Mouse (Mus musculus): ENCODE measurements around the gene Obp2b.
"Not testable (repeated sequence)": the region's sequence is repeated elsewhere in the genome, so short reads cannot be mapped to it uniquely, and the experiment has no call there.

The Obp2b gene

GRCm38 (mm10) chr2:25736709-25737108, at the start of gene Obp2b:
Gene Obp2b (plus strand): TSS chr2:25737009.
- not testable (repeated sequence) for DNase-seq

DNA sequence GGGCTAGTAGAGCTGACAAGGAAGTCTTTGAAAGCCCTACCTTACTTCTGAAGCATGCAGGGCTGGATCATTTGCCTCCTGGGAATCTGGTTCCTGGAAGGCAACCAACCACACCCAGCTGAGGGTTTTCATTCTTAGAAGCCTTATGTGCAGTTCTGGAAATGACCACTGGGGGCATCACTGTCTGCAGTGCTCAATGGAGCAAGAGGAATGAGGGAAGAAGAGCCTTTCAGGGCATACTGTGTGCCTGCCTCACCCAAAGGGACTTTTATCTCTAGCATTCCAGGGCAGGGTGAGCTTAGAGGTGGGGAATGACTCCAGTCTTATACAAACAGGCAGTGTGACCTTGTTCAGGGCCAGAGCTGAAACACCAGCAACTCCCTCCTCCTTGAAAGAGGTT, 42.2 kb upstream of the Obp2b start:
- DNase-seq = peak; percentile 82 to 92

- no peak for DNase-seq
These were observed 39.9 kb upstream of the Obp2b start for GRCm38 (mm10) chr2:25696951-25697350.

- DNase-seq = no peak
These were observed 38.1 kb upstream of the Obp2b start for GRCm38 (mm10) chr2:25698696-25699095.

DNA sequence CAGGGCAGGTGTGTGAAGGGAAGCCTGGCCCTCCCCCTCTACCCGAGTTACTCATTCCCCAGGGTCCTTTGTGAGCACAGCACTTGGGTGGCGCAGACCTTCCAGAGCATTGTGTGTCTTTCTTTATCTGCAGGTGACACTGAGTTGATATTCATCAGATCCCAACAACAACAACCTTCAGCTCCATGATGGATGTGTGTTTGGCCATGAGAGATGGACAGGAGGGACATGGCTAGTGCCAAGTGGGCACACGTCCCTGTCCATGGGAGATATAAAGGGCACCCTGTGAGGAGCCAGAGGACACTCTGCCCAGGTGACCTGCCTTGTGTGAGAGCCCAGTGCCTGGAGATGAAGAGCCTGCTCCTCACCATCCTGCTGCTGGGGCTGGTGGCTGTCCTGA, 37.1 kb upstream of the Obp2b start, which contains the start of gene Obp2a:
Gene Obp2a (plus strand): TSS at position 301 of the 400 bp plus-strand sequence.
- not testable (repeated sequence) for DNase-seq

DNA sequence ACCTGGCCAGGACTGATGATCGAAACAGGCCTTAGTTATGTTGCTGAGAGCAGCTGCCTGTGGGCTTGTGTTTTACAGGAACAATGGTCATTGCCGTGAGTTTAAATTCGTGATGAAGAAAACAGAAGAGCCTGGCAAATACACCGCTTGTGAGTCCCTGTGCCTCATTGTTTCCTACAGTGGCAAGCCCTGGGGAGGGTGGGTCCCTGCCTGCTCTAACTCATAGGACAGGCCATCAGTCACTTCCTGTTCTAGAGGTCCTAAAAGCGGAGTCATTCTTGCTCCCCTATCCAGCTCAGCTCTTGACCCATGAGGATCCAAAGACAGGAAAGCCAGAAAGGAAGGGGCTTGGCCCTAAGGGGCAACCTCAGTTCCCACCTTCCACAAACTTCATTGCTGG, 35.8 kb upstream of the Obp2b start:
- DNase-seq = no peak

DNA sequence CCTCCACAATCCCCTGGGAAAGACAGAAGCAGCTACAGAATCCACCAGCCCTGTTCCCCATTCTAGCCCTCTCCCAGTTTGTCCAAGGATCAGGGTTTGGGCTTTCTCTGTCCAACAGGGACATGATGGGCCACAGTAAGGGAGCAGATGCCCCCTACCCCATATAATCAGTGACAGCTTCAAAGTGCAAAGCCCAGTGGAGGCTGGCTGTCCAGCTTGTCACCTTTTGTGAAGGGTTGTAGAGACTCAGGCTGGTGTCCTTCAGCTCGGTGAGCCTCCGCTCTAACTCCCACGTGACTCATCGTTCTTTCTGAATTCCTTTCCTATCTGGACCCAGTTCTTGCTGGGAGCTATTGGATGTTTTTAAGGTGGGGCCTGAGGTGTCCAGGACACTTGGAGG, 33.1 kb upstream of the Obp2b start:
- DNase-seq = no peak

- peak; percentile 92 to 95 for DNase-seq
These were observed 29.9 kb upstream of the Obp2b start, which contains the start of gene Bmyc for GRCm38 (mm10) chr2:25706643-25707481. Gene Bmyc (plus strand): TSS chr2:25706739.

- peak; percentile 75 to 79 for DNase-seq
These were observed 28.7 kb upstream of the Obp2b start for GRCm38 (mm10) chr2:25708121-25708520.

- DNase-seq = not testable (repeated sequence)
These were observed 27.8 kb upstream of the Obp2b start for GRCm38 (mm10) chr2:25709056-25709455.

- peak in 1 of 2 experiments; percentile 22 for DNase-seq
These were observed 27.0 kb upstream of the Obp2b start for GRCm38 (mm10) chr2:25709791-25710190.

GRCm38 (mm10) chr2:25711641-25712040, 25.2 kb upstream of the Obp2b start:
- not testable (repeated sequence) for DNase-seq

GRCm38 (mm10) chr2:25717222-25717621, 19.6 kb upstream of the Obp2b start:
- no peak for DNase-seq

DNA sequence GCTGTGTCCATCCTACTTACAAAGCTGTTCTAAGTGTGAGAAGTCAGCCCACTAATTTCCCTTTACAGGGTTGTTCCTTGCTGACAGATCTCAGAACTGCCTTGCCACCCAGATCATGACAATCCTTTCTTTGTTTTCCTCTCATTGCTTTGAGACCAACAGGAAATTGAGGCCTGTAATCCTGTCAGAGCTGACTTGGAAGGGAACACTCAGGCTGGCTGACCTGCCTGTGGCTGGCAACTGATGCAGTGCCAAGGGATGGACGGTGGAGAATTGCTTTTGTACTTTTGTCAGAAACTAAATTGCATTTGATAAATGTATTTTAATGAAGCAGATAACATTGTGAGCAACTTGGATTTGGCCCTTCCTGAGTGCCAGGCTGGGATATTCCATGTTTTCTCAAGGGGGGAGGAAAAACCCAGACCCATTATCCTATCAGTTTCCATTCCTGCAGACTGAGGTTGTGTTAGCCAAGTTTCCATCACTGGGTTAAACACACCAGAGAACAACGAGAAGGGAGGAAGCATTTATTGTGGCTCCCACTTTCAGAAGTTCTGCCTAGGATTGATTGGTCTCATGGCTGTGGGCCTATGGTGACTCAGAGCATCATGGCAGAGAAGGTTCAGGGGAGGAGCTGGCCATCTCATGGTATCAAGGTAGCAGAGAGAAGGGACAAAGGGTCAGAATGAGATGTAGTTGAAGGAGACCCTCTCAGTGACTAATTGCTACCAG, 3.4 kb upstream of the Obp2b start:
- DNase-seq = no peak

DNA sequence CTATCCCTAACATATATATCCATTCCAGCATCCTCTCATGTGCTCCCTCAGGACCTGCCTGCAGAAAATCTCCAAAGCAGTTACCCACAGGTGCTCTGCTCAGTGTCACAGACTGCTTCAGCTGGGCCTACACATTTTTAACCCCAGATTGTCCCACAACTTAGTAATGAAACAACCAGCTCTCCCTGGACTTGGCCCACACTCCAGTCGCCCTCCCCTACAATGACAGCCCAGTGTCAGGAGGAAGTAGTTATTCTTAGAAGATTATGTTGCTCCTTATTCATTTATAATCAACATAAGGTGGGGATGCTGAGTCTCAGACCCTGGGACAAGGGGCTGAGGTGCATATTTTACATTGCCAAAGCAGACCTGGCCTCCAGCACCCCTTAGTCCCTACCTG, 4.9 kb downstream of the Obp2b start:
- DNase-seq = no peak

- DNase-seq = no peak
These were observed 17.4 kb downstream of the Obp2b start for GRCm38 (mm10) chr2:25754201-25754600.

DNA sequence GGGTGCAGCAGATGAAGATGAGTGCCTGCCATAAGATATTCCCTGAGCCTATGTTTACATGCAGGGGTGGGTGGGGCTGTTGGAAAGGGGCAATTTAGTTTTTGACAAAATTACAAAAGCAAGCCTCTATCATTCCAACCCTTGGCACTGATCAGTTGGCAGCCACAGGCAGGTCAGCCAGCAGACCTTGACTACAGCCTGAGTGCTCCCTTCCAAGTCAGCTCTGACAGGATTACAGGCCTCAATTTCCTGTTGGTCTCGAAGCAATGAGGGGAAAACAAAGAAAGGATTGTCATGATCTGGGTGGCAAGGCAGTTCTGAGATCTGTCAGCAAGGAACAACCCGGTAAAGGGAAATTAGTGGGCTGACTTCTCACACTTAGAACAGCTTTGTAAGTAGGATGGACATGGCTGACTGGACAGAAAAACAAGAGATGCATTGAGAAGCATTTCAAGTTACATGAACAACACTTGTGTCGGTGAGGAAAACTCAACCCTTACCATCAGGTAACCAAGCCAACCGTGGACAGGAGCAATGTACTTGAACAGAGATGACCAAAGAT, 21.3 kb downstream of the Obp2b start:
- DNase-seq = no peak

- DNase-seq = no peak
These were observed 28.5 kb downstream of the Obp2b start, which contains the start of gene Lcn3 for GRCm38 (mm10) chr2:25765269-25765668. Gene Lcn3 (plus strand): TSS chr2:25765569.

- no peak for DNase-seq
These were observed 31.0 kb downstream of the Obp2b start for GRCm38 (mm10) chr2:25767764-25768163.

DNA sequence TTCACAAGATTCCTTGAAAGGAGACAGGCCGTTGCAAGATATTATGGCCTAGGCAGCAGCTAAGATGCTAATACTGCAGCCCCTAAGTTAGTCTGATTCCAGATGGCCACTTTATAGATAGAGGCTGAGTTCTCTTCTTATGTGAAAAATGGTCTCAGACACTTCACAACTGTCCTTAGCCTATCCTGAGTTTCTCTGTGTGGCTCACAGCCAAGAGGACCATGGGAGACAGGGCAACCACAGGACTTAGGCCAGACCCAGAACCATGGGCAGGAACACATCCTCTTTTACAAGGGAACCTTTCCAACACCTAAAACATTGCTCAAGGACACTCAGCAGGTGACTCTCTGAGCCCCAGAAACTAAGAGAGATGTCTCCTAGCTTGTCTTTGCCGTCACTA, 36.7 kb downstream of the Obp2b start:
- peak; percentile 38 to 52 for DNase-seq

DNA sequence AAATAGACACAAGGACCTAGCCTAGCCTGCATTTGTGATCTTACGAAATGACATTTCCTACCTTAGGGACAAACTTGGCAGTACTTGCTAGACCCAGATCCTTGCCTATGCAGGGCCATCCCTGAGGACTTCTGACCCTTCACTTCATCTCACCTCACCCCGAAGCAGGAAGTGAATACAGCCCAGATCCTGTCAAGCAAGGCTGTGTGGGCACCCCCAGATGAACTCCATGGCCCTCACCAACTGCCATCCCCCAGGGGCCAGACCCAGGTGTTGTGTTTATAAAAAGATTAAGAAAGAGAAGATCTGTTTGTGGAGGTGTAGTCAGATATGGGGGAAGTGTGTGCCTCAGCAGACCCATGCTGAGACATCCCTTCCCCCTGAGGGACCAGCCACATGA, 37.8 kb downstream of the Obp2b start:
- no peak for DNase-seq

DNA sequence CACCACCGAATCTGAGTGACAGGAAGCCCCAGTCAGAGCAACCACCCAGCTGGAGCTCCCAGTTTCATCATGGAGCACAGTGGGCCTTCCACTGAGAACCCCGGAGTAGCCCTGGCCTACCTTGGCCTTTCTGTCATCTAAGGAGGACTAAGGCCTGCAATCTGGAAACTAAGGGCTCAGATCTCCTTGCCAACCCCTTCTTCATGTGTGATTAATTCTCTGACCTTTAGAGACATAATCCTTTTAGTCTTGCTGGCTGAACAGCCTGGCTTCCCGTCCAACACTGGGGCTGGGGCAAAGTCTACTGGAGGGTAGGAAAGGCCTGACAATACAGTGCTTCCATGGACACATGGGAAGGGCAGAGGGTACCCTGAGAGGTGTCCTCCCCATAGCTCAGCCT, 39.2 kb downstream of the Obp2b start:
- peak; percentile 41 to 45 for DNase-seq

- DNase-seq = no peak
These were observed 39.9 kb downstream of the Obp2b start, which contains the start of gene Lcn11 for GRCm38 (mm10) chr2:25776717-25777116. Gene Lcn11 (plus strand): TSS chr2:25777017.
